Mouse (Mus musculus) hindbrain, embryonic 13.5 days (tissue): Measurements from ENCODE around the gene 4930579F01Rik. TPM values are rescaled to one million over a fixed set of nuclear protein-coding genes. Genes with fewer than 3 reads are reported as not detected.

Experiments
- ATAC-seq: fragments of 200-750 bp; cut with Nextera tagmentation; 2 replicates; pipeline ENCODE4 v1.8.0; 2017; ENCODE audit warnings: moderate TSS enrichment; ENCODE audit not compliant: low FRiP score
- H3K27ac ChIP-seq: fragments of 300-500 bp; sonication (generic); 2 replicates; pipeline ENCODE4 v1.5.1; 2015; ENCODE audit warnings: inconsistent platforms, mild to moderate bottlenecking, moderate library complexity
- H3K27me3 ChIP-seq: fragments of 300-500 bp; sonication (generic); 2 replicates; pipeline ENCODE4 v1.6.1; 2015; ENCODE audit warnings: mild to moderate bottlenecking, inconsistent platforms
- H3K36me3 ChIP-seq: fragments of 300-500 bp; sonication (generic); 2 replicates; pipeline ENCODE4 v1.6.1; 2015; ENCODE audit warnings: mild to moderate bottlenecking, inconsistent platforms
- H3K4me1 ChIP-seq: fragments of 300-500 bp; sonication (generic); replicated peaks from 2 replicates; pipeline ENCODE4 v1.6.1; 2015; ENCODE audit warnings: inconsistent platforms
- H3K4me2 ChIP-seq: fragments of 300-500 bp; sonication (generic); 2 replicates; pipeline ENCODE4 v1.6.1; 2015; ENCODE audit warnings: inconsistent platforms, mild to moderate bottlenecking, moderate library complexity
- H3K4me3 ChIP-seq: fragments of 300-500 bp; sonication (generic); 2 replicates; pipeline ENCODE4 v1.5.1; 2015; ENCODE audit warnings: mild to moderate bottlenecking, inconsistent platforms
- H3K9ac ChIP-seq: fragments of 300-500 bp; sonication (generic); 2 replicates; pipeline ENCODE4 v1.6.1; 2015; ENCODE audit warnings: mild to moderate bottlenecking, inconsistent platforms
- H3K9me3 ChIP-seq: fragments of 300-500 bp; sonication (generic); 2 replicates; pipeline ENCODE4 v1.6.1; 2016; ENCODE audit warnings: inconsistent platforms
- WGBS: fragments of 180-500 bp; shearing (Covaris S2); methylation state at CpG from one replicate; pipeline ENCODE4 v1.1.7; 2015; 5-methylcytosine and 5-hydroxymethylcytosine counted together
- polyA plus RNA-seq: library from polyadenylated mRNA; unstranded; fragments of >200 nt; fragmentation: Nextera tagmentation; extraction: Ambion mirVana; gene quantifications from 2 replicates; pipeline ENCODE4 v1.2.1, GENCODE M21; 2015

4930579F01Rik gene
- polyA plus RNA-seq, 1 experiment from 2014 or later = 0.10 TPM

- H3K9ac ChIP-seq = no peak overlapping the region
- H3K4me3 ChIP-seq = no peak overlapping the region
- no peaks in the 10 kb centered on the region for H3K36me3 ChIP-seq
- H3K9me3 ChIP-seq = no peaks in the 10 kb centered on the region
- H3K27me3 ChIP-seq = no peaks in the 10 kb centered on the region
- WGBS = 97% methylated on average over 8 of the region's 8 CpGs
- H3K4me2 ChIP-seq = no peak overlapping the region
- H3K27ac ChIP-seq = no peak overlapping the region
- H3K4me1 ChIP-seq = no peaks in the 10 kb centered on the region
- ATAC-seq = no peak
Observed at GRCm38 (mm10) chr3:138227782-138228181, 34.2 kb upstream of the 4930579F01Rik start.

GRCm38 (mm10) chr3:138227082-138227481 lies 33.5 kb upstream of the 4930579F01Rik start:
- no peaks in the 10 kb centered on the region for H3K4me1 ChIP-seq
- H3K27me3 ChIP-seq = no peaks in the 10 kb centered on the region
- H3K36me3 ChIP-seq = no peaks in the 10 kb centered on the region
- H3K27ac ChIP-seq = no peak overlapping the region
- no peak overlapping the region for H3K9ac ChIP-seq
- ATAC-seq = no peak
- WGBS = 92% methylated on average over 2 of the region's 2 CpGs
- no peaks in the 10 kb centered on the region for H3K9me3 ChIP-seq
- H3K4me3 ChIP-seq = no peak overlapping the region
- H3K4me2 ChIP-seq = no peak overlapping the region

GRCm38 (mm10) chr3:138226476-138226875 lies 32.9 kb upstream of the 4930579F01Rik start:
- Histone ChIP-seq H3K36me3 (no peaks in the 10 kb centered on the region), H3K27ac (no peak overlapping the region), H3K4me3 (no peak overlapping the region), H3K4me2 (no peak overlapping the region), H3K9ac (no peak overlapping the region), H3K9me3 (no peaks in the 10 kb centered on the region), H3K4me1 (no peaks in the 10 kb centered on the region), H3K27me3 (no peaks in the 10 kb centered on the region)
- 98% methylated on average over 6 of the region's 6 CpGs for WGBS
- no peak for ATAC-seq

- H3K4me1 ChIP-seq = no peaks in the 10 kb centered on the region
- H3K27me3 ChIP-seq = no peaks in the 10 kb centered on the region
- H3K36me3 ChIP-seq = no peaks in the 10 kb centered on the region
- no peak for ATAC-seq
- 24% methylated on average over 7 of the region's 7 CpGs for WGBS
- no peak overlapping the region for H3K4me3 ChIP-seq
- no peak overlapping the region for H3K4me2 ChIP-seq
- no peak overlapping the region for H3K9ac ChIP-seq
- no peak overlapping the region for H3K27ac ChIP-seq
- no peaks in the 10 kb centered on the region for H3K9me3 ChIP-seq
Observed at GRCm38 (mm10) chr3:138225853-138226252, 32.2 kb upstream of the 4930579F01Rik start.

- Histone ChIP-seq H3K27me3 (no peaks in the 10 kb centered on the region), H3K36me3 (no peaks in the 10 kb centered on the region), H3K4me2 (no peak overlapping the region), H3K4me3 (no peak overlapping the region), H3K27ac (no peak overlapping the region), H3K9ac (no peak overlapping the region), H3K4me1 (no peaks in the 10 kb centered on the region), H3K9me3 (no peaks in the 10 kb centered on the region)
- ATAC-seq = no peak
- WGBS = 58% methylated on average over 6 of the region's 7 CpGs
Observed at GRCm38 (mm10) chr3:138225331-138225730, 31.7 kb upstream of the 4930579F01Rik start.

GRCm38 (mm10) chr3:138224363-138224954 lies 30.8 kb upstream of the 4930579F01Rik start:
- Histone ChIP-seq H3K9me3 (no peaks in the 10 kb centered on the region), H3K27ac (no peak overlapping the region), H3K9ac (no peak overlapping the region), H3K4me1 (no peaks in the 10 kb centered on the region), H3K27me3 (no peaks in the 10 kb centered on the region), H3K4me3 (no peak overlapping the region), H3K4me2 (no peak overlapping the region), H3K36me3 (no peaks in the 10 kb centered on the region)
- 86% methylated on average over 13 of the region's 13 CpGs for WGBS
- ATAC-seq = no peak

GRCm38 (mm10) chr3:138222952-138223351 lies 29.3 kb upstream of the 4930579F01Rik start:
- Histone ChIP-seq H3K4me2 (no peak overlapping the region), H3K4me3 (no peak overlapping the region), H3K36me3 (no peaks in the 10 kb centered on the region), H3K4me1 (no peaks in the 10 kb centered on the region), H3K27me3 (no peaks in the 10 kb centered on the region), H3K27ac (no peak overlapping the region), H3K9ac (no peak overlapping the region), H3K9me3 (no peaks in the 10 kb centered on the region)
- ATAC-seq = 0 out of 2 replicates have a peak, but pooled peaks have one; percentile 52
- 58% methylated on average over 5 of the region's 5 CpGs for WGBS

- no peak overlapping the region for H3K4me2 ChIP-seq
- ATAC-seq = no peak
- H3K36me3 ChIP-seq = no peaks in the 10 kb centered on the region
- no peak overlapping the region for H3K4me3 ChIP-seq
- no peaks in the 10 kb centered on the region for H3K9me3 ChIP-seq
- no peak overlapping the region for H3K27ac ChIP-seq
- H3K4me1 ChIP-seq = no peaks in the 10 kb centered on the region
- WGBS = 69% methylated on average over 4 of the region's 4 CpGs
- H3K27me3 ChIP-seq = no peaks in the 10 kb centered on the region
- H3K9ac ChIP-seq = no peak overlapping the region
Observed at GRCm38 (mm10) chr3:138222511-138222910, 28.9 kb upstream of the 4930579F01Rik start.

GRCm38 (mm10) chr3:138221116-138221515 lies 27.5 kb upstream of the 4930579F01Rik start:
- no peak overlapping the region for H3K4me3 ChIP-seq
- H3K9me3 ChIP-seq = no peaks in the 10 kb centered on the region
- no peaks in the 10 kb centered on the region for H3K36me3 ChIP-seq
- H3K27me3 ChIP-seq = no peaks in the 10 kb centered on the region
- no peaks in the 10 kb centered on the region for H3K4me1 ChIP-seq
- no peak overlapping the region for H3K4me2 ChIP-seq
- 68% methylated on average over 11 of the region's 11 CpGs for WGBS
- ATAC-seq = no peak
- H3K9ac ChIP-seq = no peak overlapping the region
- no peak overlapping the region for H3K27ac ChIP-seq

GRCm38 (mm10) chr3:138217631-138218264 lies 24.1 kb upstream of the 4930579F01Rik start, which contains the start of gene Adh7:
TSS of gene Adh7 (plus strand) at chr3:138217760.
- no peak within 1 kb of the TSS for H3K4me2 ChIP-seq
- no peak within 1 kb of the TSS for H3K4me3 ChIP-seq
- 85% methylated on average over 10 of the region's 10 CpGs for WGBS
- ATAC-seq = no peak
- H3K36me3 ChIP-seq = no peaks in the 10 kb centered on the region
- 0 out of 2 replicates have a peak, but pooled peaks cover 6% of the 10 kb centered on the region for H3K4me1 ChIP-seq
- no peak within 1 kb of the TSS for H3K27ac ChIP-seq
- H3K9ac ChIP-seq = no peak within 1 kb of the TSS
- no peaks in the 10 kb centered on the region for H3K9me3 ChIP-seq
- H3K27me3 ChIP-seq = no peaks in the 10 kb centered on the region

- H3K4me1 ChIP-seq = 0 out of 2 replicates have a peak, but pooled peaks cover 6% of the 10 kb centered on the region
- no peak overlapping the region for H3K27ac ChIP-seq
- no peak overlapping the region for H3K9ac ChIP-seq
- no peaks in the 10 kb centered on the region for H3K9me3 ChIP-seq
- H3K4me2 ChIP-seq = no peak overlapping the region
- no peaks in the 10 kb centered on the region for H3K27me3 ChIP-seq
- no peaks in the 10 kb centered on the region for H3K36me3 ChIP-seq
- WGBS = 82% methylated on average over 8 of the region's 8 CpGs
- H3K4me3 ChIP-seq = no peak overlapping the region
- no peak for ATAC-seq
Observed at GRCm38 (mm10) chr3:138216091-138216490, 22.5 kb upstream of the 4930579F01Rik start.

GRCm38 (mm10) chr3:138215395-138215989 lies 21.9 kb upstream of the 4930579F01Rik start:
- H3K27me3 ChIP-seq = no peaks in the 10 kb centered on the region
- H3K4me3 ChIP-seq = no peak overlapping the region
- H3K36me3 ChIP-seq = no peaks in the 10 kb centered on the region
- WGBS = 21% methylated on average over 11 of the region's 11 CpGs
- 0 out of 2 replicates have a peak, but pooled peaks cover 6% of the 10 kb centered on the region for H3K4me1 ChIP-seq
- H3K9ac ChIP-seq = no peak overlapping the region
- H3K27ac ChIP-seq = no peak overlapping the region
- ATAC-seq = peak; percentile 69
- no peak overlapping the region for H3K4me2 ChIP-seq
- H3K9me3 ChIP-seq = no peaks in the 10 kb centered on the region
